Mouse (Mus musculus): ENCODE results near the gene Gm28230. TPM values are rescaled to one million over a fixed set of nuclear protein-coding genes. Genes with fewer than 3 reads are reported as not detected.

Gene Gm28230
- polyA plus RNA-seq, 1 experiment from 2014 or later = not detected

DNA sequence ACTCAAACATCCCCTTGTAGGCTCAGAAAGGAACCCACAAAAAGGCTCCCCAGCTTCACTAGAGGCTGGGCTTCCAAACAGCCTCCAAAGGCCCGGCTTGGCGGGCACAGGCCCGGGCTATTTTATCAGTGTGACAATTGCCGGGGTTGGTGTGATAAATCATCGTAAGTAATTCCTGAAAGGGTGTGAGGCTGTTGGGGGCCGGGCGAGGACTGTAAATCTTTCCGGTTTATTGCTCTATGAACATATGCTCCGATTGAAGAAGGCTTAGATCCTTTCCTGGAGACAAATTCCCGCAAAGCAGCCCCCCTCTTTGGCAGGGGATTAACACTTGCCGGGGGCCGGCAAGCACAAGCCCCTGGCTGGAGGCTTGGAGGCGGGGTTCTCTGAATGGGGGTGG is 7.9 kb downstream of the Gm28230 start:
- 4% methylated on average over 13 of the region's 13 CpGs for WGBS (ENCODE audit: insufficient replicate concordance)
- H3K4me2 ChIP-seq (ENCODE audit: low read depth, low read length) = no peak overlapping the region
- TF ChIP-seq EP300 (IDR thresholded peaks at IDR 0.05; ENCODE audit: low read depth) (no peak), CTCF (IDR thresholded peaks at IDR 0.05; ENCODE audit: low read depth) (no peak)

GRCm38 (mm10) chr2:74734996-74735811 is 8.7 kb downstream of the Gm28230 start:
- H3K4me3 ChIP-seq (ENCODE audit: low read depth, low read length) = no peak overlapping the region
- TF ChIP-seq CTCF (IDR thresholded peaks at IDR 0.05; ENCODE audit: low read depth) (no peak), EP300 (IDR thresholded peaks at IDR 0.05; ENCODE audit: low read depth) (no peak)
- ATAC-seq = no peak
- no peak overlapping the region for H3K9ac ChIP-seq (replicated peaks)
- H3K9me3 ChIP-seq (ENCODE audit: low read length) = no peaks in the 10 kb centered on the region
- H3K4me2 ChIP-seq (ENCODE audit: low read depth, low read length) = no peak overlapping the region
- H3K4me1 ChIP-seq (ENCODE audit: insufficient read depth) = no peaks in the 10 kb centered on the region; the same call in 1 of the 2 replicates
- H3K36me3 ChIP-seq (replicated peaks; ENCODE audit: insufficient read depth, low read length) = no peaks in the 10 kb centered on the region
- no peak for DNase-seq
- peaks cover 99% of the 10 kb centered on the region for H3K27me3 ChIP-seq (ENCODE audit: insufficient read depth, low read length)
- WGBS (ENCODE audit: insufficient replicate concordance) = 7% methylated on average over 27 of the region's 27 CpGs
- H3K27ac ChIP-seq (ENCODE audit: low read depth) = no peak overlapping the region

More for the DNA sequence above, 7.9 kb downstream of the Gm28230 start:
- DNase-seq (no peak), ATAC-seq (no peak)
- H3K4me1 ChIP-seq (ENCODE audit: insufficient read depth) = no peaks in the 10 kb centered on the region; the same call in 1 of the 2 replicates
- no peak overlapping the region for H3K27ac ChIP-seq (ENCODE audit: low read depth)
- no peaks in the 10 kb centered on the region for H3K36me3 ChIP-seq (replicated peaks; ENCODE audit: insufficient read depth, low read length)
- H3K27me3 ChIP-seq (ENCODE audit: insufficient read depth, low read length) = peaks cover 96% of the 10 kb centered on the region
- no peak overlapping the region for H3K4me3 ChIP-seq (ENCODE audit: low read depth, low read length)
- H3K9ac ChIP-seq (replicated peaks) = no peak overlapping the region
- H3K9me3 ChIP-seq (ENCODE audit: low read length) = no peaks in the 10 kb centered on the region

- Histone ChIP-seq H3K4me2 (ENCODE audit: low read depth, low read length) (peak overlapping the region; percentile 22; the same call in 1 of the 2 replicates), H3K27ac (ENCODE audit: low read depth) (no peak overlapping the region), H3K4me1 (ENCODE audit: insufficient read depth) (no peaks in the 10 kb centered on the region; the same call in 1 of the 2 replicates), H3K36me3 (replicated peaks; ENCODE audit: insufficient read depth, low read length) (no peaks in the 10 kb centered on the region), H3K27me3 (ENCODE audit: insufficient read depth, low read length) (peaks cover 99% of the 10 kb centered on the region), H3K9me3 (ENCODE audit: low read length) (no peaks in the 10 kb centered on the region), H3K4me3 (ENCODE audit: low read depth, low read length) (no peak overlapping the region), H3K9ac (replicated peaks) (no peak overlapping the region)
- TF ChIP-seq EP300 (IDR thresholded peaks at IDR 0.05; ENCODE audit: low read depth) (no peak), CTCF (IDR thresholded peaks at IDR 0.05; ENCODE audit: low read depth) (no peak)
- 2% methylated on average over 42 of the region's 42 CpGs for WGBS (ENCODE audit: insufficient replicate concordance)
- DNase-seq = no peak
- no peak for ATAC-seq
Measured at GRCm38 (mm10) chr2:74735851-74736687, 9.5 kb downstream of the Gm28230 start.

DNA sequence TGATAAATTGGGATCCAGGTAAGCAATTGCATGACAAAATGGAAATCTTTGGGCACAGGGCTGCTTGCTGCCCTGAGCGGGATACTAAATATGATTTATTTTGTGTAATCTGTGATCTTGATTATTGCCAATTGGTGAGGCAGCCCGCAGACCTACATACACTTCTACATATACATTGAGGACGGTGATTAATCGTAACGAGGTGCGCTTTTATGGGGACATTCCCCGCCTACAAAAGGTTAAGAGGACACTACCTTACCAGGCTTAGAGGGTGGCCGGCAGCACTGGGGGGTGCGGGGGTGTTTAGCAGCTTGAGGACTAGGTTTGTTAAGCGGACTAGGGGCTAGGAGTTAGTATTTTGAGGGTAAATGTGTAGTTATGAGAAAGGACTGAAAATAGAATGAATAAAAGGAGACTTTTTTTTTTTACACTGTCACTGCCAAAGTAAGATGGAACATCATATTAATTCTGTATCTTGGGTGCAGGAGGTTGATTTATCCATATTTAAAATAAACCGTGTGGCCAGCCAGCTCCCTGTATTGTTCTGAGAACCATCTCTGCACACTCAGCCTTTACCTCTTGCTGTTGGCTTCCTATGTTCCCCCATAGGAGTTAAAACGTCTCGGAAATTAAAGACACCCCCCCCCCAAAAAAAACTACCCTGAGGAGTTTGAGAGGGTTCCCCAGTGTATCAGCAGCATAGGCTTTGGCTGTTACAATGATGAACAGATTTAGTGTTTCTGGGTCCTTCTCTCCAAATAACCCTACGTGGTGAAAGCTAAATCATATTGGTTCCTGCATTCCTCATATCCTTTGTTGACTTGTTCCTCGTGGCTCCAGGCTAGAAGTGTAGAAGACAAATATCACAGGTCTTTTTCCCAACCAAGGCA is 10.4 kb downstream of the Gm28230 start:
- Histone ChIP-seq H3K36me3 (replicated peaks; ENCODE audit: insufficient read depth, low read length) (no peaks in the 10 kb centered on the region), H3K9ac (replicated peaks) (no peak overlapping the region), H3K27me3 (ENCODE audit: insufficient read depth, low read length) (peaks cover 99% of the 10 kb centered on the region), H3K4me3 (ENCODE audit: low read depth, low read length) (no peak overlapping the region), H3K27ac (ENCODE audit: low read depth) (no peak overlapping the region), H3K4me2 (ENCODE audit: low read depth, low read length) (no peak overlapping the region), H3K4me1 (ENCODE audit: insufficient read depth) (no peaks in the 10 kb centered on the region; the same call in 1 of the 2 replicates), H3K9me3 (ENCODE audit: low read length) (no peaks in the 10 kb centered on the region)
- TF ChIP-seq CTCF (IDR thresholded peaks at IDR 0.05; ENCODE audit: low read depth) (no peak), EP300 (IDR thresholded peaks at IDR 0.05; ENCODE audit: low read depth) (no peak)
- DNase-seq (no peak), ATAC-seq (no peak)
- WGBS (ENCODE audit: insufficient replicate concordance) = 11% methylated on average over 15 of the region's 15 CpGs

DNA sequence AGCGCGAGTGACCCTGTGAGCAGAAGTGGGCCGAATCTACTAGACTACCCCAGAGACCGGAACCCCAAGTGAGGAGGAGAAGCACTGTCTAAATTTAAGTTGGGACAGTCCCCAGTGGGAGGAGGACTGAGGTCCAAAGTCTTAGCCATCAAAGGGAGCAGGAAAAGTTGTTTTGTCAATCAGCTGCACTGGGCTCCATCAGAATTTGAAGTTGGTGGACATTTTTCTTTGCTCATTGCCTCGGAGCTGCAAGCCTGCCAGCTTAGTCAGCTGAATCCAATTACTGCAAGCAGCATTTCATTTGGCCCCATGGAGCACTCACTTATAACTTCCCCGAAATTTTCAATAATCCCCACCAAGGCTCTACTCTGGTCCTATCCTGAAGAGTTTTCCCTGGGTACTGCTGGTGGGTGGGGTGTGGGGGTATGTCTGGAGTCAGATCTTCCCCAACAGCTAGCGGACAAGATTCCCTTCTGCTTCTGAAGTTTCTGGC is 11.1 kb downstream of the Gm28230 start:
- Histone ChIP-seq H3K27me3 (ENCODE audit: insufficient read depth, low read length) (peaks cover 98% of the 10 kb centered on the region), H3K36me3 (replicated peaks; ENCODE audit: insufficient read depth, low read length) (no peaks in the 10 kb centered on the region), H3K9me3 (ENCODE audit: low read length) (no peaks in the 10 kb centered on the region), H3K4me1 (ENCODE audit: insufficient read depth) (no peaks in the 10 kb centered on the region; the same call in 1 of the 2 replicates), H3K27ac (ENCODE audit: low read depth) (no peak overlapping the region), H3K9ac (replicated peaks) (no peak overlapping the region), H3K4me2 (ENCODE audit: low read depth, low read length) (no peak overlapping the region), H3K4me3 (ENCODE audit: low read depth, low read length) (no peak overlapping the region)
- no peak for TF ChIP-seq CTCF (IDR thresholded peaks at IDR 0.05; ENCODE audit: low read depth)
- TF ChIP-seq EP300 (IDR thresholded peaks at IDR 0.05; ENCODE audit: low read depth) = no peak
- ATAC-seq (no peak), DNase-seq (no peak)
- WGBS (ENCODE audit: insufficient replicate concordance) = 21% methylated on average over 7 of the region's 7 CpGs
